Mouse (Mus musculus): ENCODE measurements around the gene Alkbh5. TPM values are rescaled to one million over a fixed set of nuclear protein-coding genes. Genes with fewer than 3 reads are reported as not detected.

Alkbh5 gene
- 39.1 and 40.1 TPM in 2 replicates for polyA plus RNA-seq (2016; fragmentation: Nextera tagmentation; extraction: Ambion mirVana)

GRCm38 (mm10) chr11:60536180-60536858, at the start of gene Alkbh5:
TSS of gene Alkbh5 (plus strand) at chr11:60536381.
- 21% methylated on average over 9 of the region's 9 CpGs for WGBS
- H3K4me1 ChIP-seq = peaks cover 30% of the 10 kb centered on the region
- H3K36me3 ChIP-seq (replicated peaks) = peaks cover 6% of the 10 kb centered on the region
- no peaks in the 10 kb centered on the region for H3K9me3 ChIP-seq
- H3K27ac ChIP-seq (replicated peaks) = peak within 1 kb of the TSS; percentile 94
- H3K27me3 ChIP-seq (replicated peaks; ENCODE audit: low read depth, poor library complexity, severe bottlenecking) = no peaks in the 10 kb centered on the region
- peak within 1 kb of the TSS; percentile 97 for H3K4me3 ChIP-seq
- peak; percentile 43 for DNase-seq (ENCODE audit: low spot score)

- no peaks in the 10 kb centered on the region for H3K9me3 ChIP-seq
- no peak overlapping the region for H3K27ac ChIP-seq (replicated peaks)
- no peaks in the 10 kb centered on the region for H3K27me3 ChIP-seq (replicated peaks; ENCODE audit: low read depth, poor library complexity, severe bottlenecking)
- no peak overlapping the region for H3K4me3 ChIP-seq
- WGBS = 96% methylated on average over 5 of the region's 5 CpGs
- no peaks in the 10 kb centered on the region for H3K36me3 ChIP-seq (replicated peaks)
- no peak for DNase-seq (ENCODE audit: low spot score)
- no peaks in the 10 kb centered on the region for H3K4me1 ChIP-seq
Observed at GRCm38 (mm10) chr11:60492726-60493125, 43.5 kb upstream of the Alkbh5 start.

GRCm38 (mm10) chr11:60495692-60496091, 40.5 kb upstream of the Alkbh5 start:
- H3K27me3 ChIP-seq (replicated peaks; ENCODE audit: low read depth, poor library complexity, severe bottlenecking) = no peaks in the 10 kb centered on the region
- H3K4me3 ChIP-seq = no peak overlapping the region
- DNase-seq (ENCODE audit: low spot score) = no peak
- 76% methylated on average over 2 of the region's 2 CpGs for WGBS
- H3K4me1 ChIP-seq = no peaks in the 10 kb centered on the region
- no peaks in the 10 kb centered on the region for H3K36me3 ChIP-seq (replicated peaks)
- no peak overlapping the region for H3K27ac ChIP-seq (replicated peaks)
- no peaks in the 10 kb centered on the region for H3K9me3 ChIP-seq

- Histone ChIP-seq H3K9me3 (no peaks in the 10 kb centered on the region), H3K4me1 (peaks cover 21% of the 10 kb centered on the region), H3K27me3 (replicated peaks; ENCODE audit: low read depth, poor library complexity, severe bottlenecking) (peaks cover 54% of the 10 kb centered on the region), H3K4me3 (no peak overlapping the region), H3K27ac (replicated peaks) (no peak overlapping the region), H3K36me3 (replicated peaks) (no peaks in the 10 kb centered on the region)
- no peak for DNase-seq (ENCODE audit: low spot score)
- WGBS = 82% methylated on average over 13 of the region's 13 CpGs
Observed at GRCm38 (mm10) chr11:60507281-60507680, 28.9 kb upstream of the Alkbh5 start.

GRCm38 (mm10) chr11:60508950-60509349, 27.2 kb upstream of the Alkbh5 start:
- H3K4me1 ChIP-seq = peaks cover 16% of the 10 kb centered on the region
- no peak overlapping the region for H3K27ac ChIP-seq (replicated peaks)
- H3K4me3 ChIP-seq = peak overlapping the region; percentile 59
- H3K27me3 ChIP-seq (replicated peaks; ENCODE audit: low read depth, poor library complexity, severe bottlenecking) = peaks cover 54% of the 10 kb centered on the region
- 4% methylated on average over 11 of the region's 11 CpGs for WGBS
- no peaks in the 10 kb centered on the region for H3K9me3 ChIP-seq
- DNase-seq (ENCODE audit: low spot score) = peak; percentile 37
- H3K36me3 ChIP-seq (replicated peaks) = no peaks in the 10 kb centered on the region

- Histone ChIP-seq H3K27ac (replicated peaks) (peak overlapping the region; percentile 71), H3K4me3 (peak overlapping the region; percentile 59), H3K9me3 (no peaks in the 10 kb centered on the region), H3K27me3 (replicated peaks; ENCODE audit: low read depth, poor library complexity, severe bottlenecking) (peaks cover 54% of the 10 kb centered on the region), H3K36me3 (replicated peaks) (no peaks in the 10 kb centered on the region), H3K4me1 (peaks cover 16% of the 10 kb centered on the region)
- DNase-seq (ENCODE audit: low spot score) = peak; percentile 66
- WGBS = under 1% methylated on average over 25 of the region's 25 CpGs
Observed at GRCm38 (mm10) chr11:60509500-60509899, 26.7 kb upstream of the Alkbh5 start.

- no peaks in the 10 kb centered on the region for H3K9me3 ChIP-seq
- WGBS = 88% methylated on average over 1 of the region's 1 CpGs
Observed at GRCm38 (mm10) chr11:60511893-60512292, 24.3 kb upstream of the Alkbh5 start.

GRCm38 (mm10) chr11:60512520-60512919, 23.7 kb upstream of the Alkbh5 start:
- H3K27ac ChIP-seq (replicated peaks) = no peak overlapping the region
- WGBS = 73% methylated on average over 2 of the region's 2 CpGs

More at GRCm38 (mm10) chr11:60511893-60512292, 24.3 kb upstream of the Alkbh5 start:
- H3K36me3 ChIP-seq (replicated peaks) = no peaks in the 10 kb centered on the region
- DNase-seq (ENCODE audit: low spot score) = no peak
- H3K4me1 ChIP-seq = peaks cover 24% of the 10 kb centered on the region
- H3K27me3 ChIP-seq (replicated peaks; ENCODE audit: low read depth, poor library complexity, severe bottlenecking) = peaks cover 48% of the 10 kb centered on the region
- H3K4me3 ChIP-seq = no peak overlapping the region
- H3K27ac ChIP-seq (replicated peaks) = no peak overlapping the region

GRCm38 (mm10) chr11:60514941-60515340, 21.2 kb upstream of the Alkbh5 start:
- Histone ChIP-seq H3K27me3 (replicated peaks; ENCODE audit: low read depth, poor library complexity, severe bottlenecking) (peaks cover 18% of the 10 kb centered on the region), H3K4me3 (no peak overlapping the region), H3K27ac (replicated peaks) (no peak overlapping the region), H3K36me3 (replicated peaks) (no peaks in the 10 kb centered on the region), H3K9me3 (no peaks in the 10 kb centered on the region), H3K4me1 (peaks cover 8% of the 10 kb centered on the region)
- DNase-seq (ENCODE audit: low spot score) = peak; percentile 22
- WGBS = 53% methylated on average over 2 of the region's 2 CpGs

More at GRCm38 (mm10) chr11:60512520-60512919, 23.7 kb upstream of the Alkbh5 start:
- Histone ChIP-seq H3K4me3 (no peak overlapping the region), H3K9me3 (no peaks in the 10 kb centered on the region), H3K4me1 (peaks cover 24% of the 10 kb centered on the region), H3K27me3 (replicated peaks; ENCODE audit: low read depth, poor library complexity, severe bottlenecking) (peaks cover 42% of the 10 kb centered on the region), H3K36me3 (replicated peaks) (no peaks in the 10 kb centered on the region)
- DNase-seq (ENCODE audit: low spot score) = no peak

GRCm38 (mm10) chr11:60518305-60518704, 17.9 kb upstream of the Alkbh5 start:
- H3K36me3 ChIP-seq (replicated peaks) = no peaks in the 10 kb centered on the region
- no peaks in the 10 kb centered on the region for H3K9me3 ChIP-seq
- H3K27ac ChIP-seq (replicated peaks) = no peak overlapping the region
- WGBS = 77% methylated on average over 4 of the region's 4 CpGs
- peaks cover 17% of the 10 kb centered on the region for H3K4me1 ChIP-seq
- DNase-seq (ENCODE audit: low spot score) = no peak
- H3K4me3 ChIP-seq = no peak overlapping the region
- no peaks in the 10 kb centered on the region for H3K27me3 ChIP-seq (replicated peaks; ENCODE audit: low read depth, poor library complexity, severe bottlenecking)

- WGBS = 84% methylated on average over 5 of the region's 5 CpGs
- no peaks in the 10 kb centered on the region for H3K27me3 ChIP-seq (replicated peaks; ENCODE audit: low read depth, poor library complexity, severe bottlenecking)
- H3K27ac ChIP-seq (replicated peaks) = no peak overlapping the region
- no peaks in the 10 kb centered on the region for H3K9me3 ChIP-seq
- peaks cover 16% of the 10 kb centered on the region for H3K4me1 ChIP-seq
- DNase-seq (ENCODE audit: low spot score) = no peak
- no peak overlapping the region for H3K4me3 ChIP-seq
- H3K36me3 ChIP-seq (replicated peaks) = no peaks in the 10 kb centered on the region
Observed at GRCm38 (mm10) chr11:60522027-60522426, 14.2 kb upstream of the Alkbh5 start.

GRCm38 (mm10) chr11:60522661-60523365, 13.4 kb upstream of the Alkbh5 start:
- Histone ChIP-seq H3K27ac (replicated peaks) (0 out of 2 replicates have a peak overlapping the region, but pooled peaks have one; percentile 35), H3K4me3 (no peak overlapping the region), H3K9me3 (no peaks in the 10 kb centered on the region), H3K36me3 (replicated peaks) (no peaks in the 10 kb centered on the region), H3K27me3 (replicated peaks; ENCODE audit: low read depth, poor library complexity, severe bottlenecking) (no peaks in the 10 kb centered on the region), H3K4me1 (peaks cover 16% of the 10 kb centered on the region)
- DNase-seq (ENCODE audit: low spot score) = peak; percentile 20
- WGBS = 79% methylated on average over 6 of the region's 6 CpGs

- no peak overlapping the region for H3K27ac ChIP-seq (replicated peaks)
- 71% methylated on average over 4 of the region's 4 CpGs for WGBS
Observed at GRCm38 (mm10) chr11:60526461-60526860, 9.7 kb upstream of the Alkbh5 start.

More at GRCm38 (mm10) chr11:60526461-60526860, 9.7 kb upstream of the Alkbh5 start:
- no peak for DNase-seq (ENCODE audit: low spot score)
- Histone ChIP-seq H3K36me3 (replicated peaks) (no peaks in the 10 kb centered on the region), H3K9me3 (no peaks in the 10 kb centered on the region), H3K4me3 (no peak overlapping the region), H3K4me1 (peaks cover 16% of the 10 kb centered on the region), H3K27me3 (replicated peaks; ENCODE audit: low read depth, poor library complexity, severe bottlenecking) (no peaks in the 10 kb centered on the region)

All from embryonic facial prominence, embryonic 10.5 days (tissue).